Mouse (Mus musculus) liver, embryonic 11.5 days (tissue): ENCODE data around the gene Gm2696. TPM values are rescaled to one million over a fixed set of nuclear protein-coding genes. Genes with fewer than 3 reads are reported as not detected.

ENCODE experiments used
- ATAC-seq: fragments of 200-750 bp; cut with Nextera tagmentation; replicated peaks from 2 replicates; pipeline ENCODE4 v1.8.0; 2017; ENCODE audit warnings: moderate number of reproducible peaks, mild to moderate bottlenecking, moderate TSS enrichment, moderate library complexity; ENCODE audit not compliant: low FRiP score
- DNase-seq: peaks from one replicate; pipeline ENCODE4 v3.0.0-alpha.2; 2017; ENCODE audit warnings: low spot score
- H3K27ac ChIP-seq: fragments of 300-500 bp; sonication (generic); 2 replicates; pipeline ENCODE4 v1.5.1; 2014; ENCODE audit warnings: mild to moderate bottlenecking, low read depth, low read length, control low read depth
- H3K27me3 ChIP-seq: fragments of 300-500 bp; sonication (generic); replicated peaks from 2 replicates; pipeline ENCODE4 v1.6.1; 2014; ENCODE audit warnings: low read length, mixed read lengths; ENCODE audit not compliant: control insufficient read depth, insufficient read depth
- H3K36me3 ChIP-seq: fragments of 300-500 bp; sonication (generic); 2 replicates; pipeline ENCODE4 v1.6.1; 2014; ENCODE audit warnings: mild to moderate bottlenecking, low read length, moderate library complexity, mixed read lengths; ENCODE audit not compliant: control insufficient read depth, insufficient read depth
- H3K4me1 ChIP-seq: fragments of 300-500 bp; sonication (generic); replicated peaks from 2 replicates; pipeline ENCODE4 v1.6.1; 2014; ENCODE audit warnings: low read length, mixed read lengths; ENCODE audit not compliant: control insufficient read depth, insufficient read depth
- H3K4me2 ChIP-seq: fragments of 300-500 bp; sonication (generic); 2 replicates; pipeline ENCODE4 v1.6.1; 2014; ENCODE audit warnings: mild to moderate bottlenecking, control low read depth, moderate library complexity
- H3K4me3 ChIP-seq: fragments of 300-500 bp; sonication (generic); 2 replicates; pipeline ENCODE4 v1.5.1; 2014; ENCODE audit warnings: low read depth, low read length, control low read depth
- H3K9ac ChIP-seq: fragments of 300-500 bp; sonication (generic); 2 replicates; pipeline ENCODE4 v1.6.1; 2014; ENCODE audit warnings: low read depth, low read length, control low read depth
- H3K9me3 ChIP-seq: fragments of 300-500 bp; sonication (generic); 2 replicates; pipeline ENCODE4 v1.6.1; 2016; ENCODE audit warnings: low read length, inconsistent platforms, mixed read lengths; ENCODE audit not compliant: control insufficient read depth
- WGBS: fragments of 180-500 bp; shearing (Covaris S2); extraction: QIAGEN DNeasy Blood & Tissue Kit; methylation state at CpG from one replicate; pipeline ENCODE4 v1.1.7; 2014; 5-methylcytosine and 5-hydroxymethylcytosine counted together
- polyA plus RNA-seq: library from polyadenylated mRNA; unstranded; fragments of >200 nt; fragmentation: Nextera tagmentation; extraction: Ambion mirVana; gene quantifications from 2 replicates; pipeline ENCODE4 v1.2.1, GENCODE M21; 2014

Gm2696 gene
- polyA plus RNA-seq, 1 experiment from 2014 or later: not detected

GRCm38 (mm10) chr10:77826951-77827350, 12.5 kb downstream of the Gm2696 start, which contains the start of gene Krtap10-4:
Krtap10-4 (minus strand) TSS chr10:77827095.
- H3K9me3 ChIP-seq: no peaks in the 10 kb centered on the region
- H3K27me3 ChIP-seq: no peaks in the 10 kb centered on the region
- ATAC-seq (no peak), DNase-seq (no peak)
- WGBS: 63% methylated on average over 6 of the region's 6 CpGs
- H3K4me3 ChIP-seq: no peak within 1 kb of the TSS
- H3K27ac ChIP-seq: no peak within 1 kb of the TSS
- H3K4me1 ChIP-seq: no peaks in the 10 kb centered on the region
- H3K9ac ChIP-seq: no peak within 1 kb of the TSS
- no peaks in the 10 kb centered on the region for H3K36me3 ChIP-seq
- no peak within 1 kb of the TSS for H3K4me2 ChIP-seq

GRCm38 (mm10) chr10:77835647-77836046, 21.2 kb downstream of the Gm2696 start, which contains the start of gene Krtap10-10:
Krtap10-10 (plus strand) TSS chr10:77835947.
- Histone ChIP-seq H3K36me3 (no peaks in the 10 kb centered on the region), H3K9ac (no peak within 1 kb of the TSS), H3K4me2 (no peak within 1 kb of the TSS), H3K27ac (no peak within 1 kb of the TSS), H3K4me3 (no peak within 1 kb of the TSS), H3K9me3 (no peaks in the 10 kb centered on the region), H3K27me3 (no peaks in the 10 kb centered on the region), H3K4me1 (no peaks in the 10 kb centered on the region)
- no peak for DNase-seq
- 65% methylated on average over 9 of the region's 9 CpGs for WGBS
- ATAC-seq: no peak

GRCm38 (mm10) chr10:77839006-77839405, 24.5 kb downstream of the Gm2696 start:
- Histone ChIP-seq H3K9ac (no peak overlapping the region), H3K9me3 (no peaks in the 10 kb centered on the region), H3K4me1 (no peaks in the 10 kb centered on the region), H3K36me3 (no peaks in the 10 kb centered on the region), H3K4me3 (no peak overlapping the region), H3K27ac (no peak overlapping the region), H3K27me3 (no peaks in the 10 kb centered on the region), H3K4me2 (no peak overlapping the region)
- ATAC-seq (no peak), DNase-seq (no peak)
- 68% methylated on average over 6 of the region's 6 CpGs for WGBS

GRCm38 (mm10) chr10:77846503-77846902, 32.0 kb downstream of the Gm2696 start, which contains the start of gene Gm36176:
Gm36176 (plus strand) TSS chr10:77846803.
- H3K36me3 ChIP-seq: no peaks in the 10 kb centered on the region
- no peak within 1 kb of the TSS for H3K4me2 ChIP-seq
- no peaks in the 10 kb centered on the region for H3K9me3 ChIP-seq
- no peaks in the 10 kb centered on the region for H3K4me1 ChIP-seq
- H3K4me3 ChIP-seq: no peak within 1 kb of the TSS
- H3K9ac ChIP-seq: no peak within 1 kb of the TSS
- WGBS: 50% methylated on average over 3 of the region's 3 CpGs
- DNase-seq (no peak), ATAC-seq (no peak)
- H3K27me3 ChIP-seq: no peaks in the 10 kb centered on the region
- H3K27ac ChIP-seq: no peak within 1 kb of the TSS

- Histone ChIP-seq H3K27me3 (no peaks in the 10 kb centered on the region), H3K9me3 (no peaks in the 10 kb centered on the region), H3K4me3 (no peak overlapping the region), H3K36me3 (no peaks in the 10 kb centered on the region), H3K4me2 (no peak overlapping the region), H3K9ac (no peak overlapping the region), H3K4me1 (no peaks in the 10 kb centered on the region), H3K27ac (no peak overlapping the region)
- 26% methylated on average over 2 of the region's 2 CpGs for WGBS
- ATAC-seq (no peak), DNase-seq (no peak)
These were observed 32.5 kb downstream of the Gm2696 start for GRCm38 (mm10) chr10:77846961-77847360.

GRCm38 (mm10) chr10:77847538-77847937, 33.1 kb downstream of the Gm2696 start:
- Histone ChIP-seq H3K4me2 (no peak overlapping the region), H3K27ac (no peak overlapping the region), H3K4me1 (no peaks in the 10 kb centered on the region), H3K27me3 (no peaks in the 10 kb centered on the region), H3K4me3 (no peak overlapping the region), H3K9me3 (no peaks in the 10 kb centered on the region), H3K9ac (no peak overlapping the region), H3K36me3 (no peaks in the 10 kb centered on the region)
- WGBS: 68% methylated on average over 2 of the region's 2 CpGs
- ATAC-seq (no peak), DNase-seq (no peak)

- DNase-seq (no peak), ATAC-seq (no peak)
- no peak within 1 kb of the TSS for H3K9ac ChIP-seq
- WGBS: 67% methylated on average over 9 of the region's 9 CpGs
- H3K36me3 ChIP-seq: no peaks in the 10 kb centered on the region
- no peak within 1 kb of the TSS for H3K27ac ChIP-seq
- H3K4me2 ChIP-seq: no peak within 1 kb of the TSS
- H3K9me3 ChIP-seq: no peaks in the 10 kb centered on the region
- no peaks in the 10 kb centered on the region for H3K4me1 ChIP-seq
- no peak within 1 kb of the TSS for H3K4me3 ChIP-seq
- no peaks in the 10 kb centered on the region for H3K27me3 ChIP-seq
These were observed 38.1 kb downstream of the Gm2696 start, which contains the start of gene Gm10318 for GRCm38 (mm10) chr10:77852559-77852958. Gm10318 (plus strand) TSS chr10:77852859.

- H3K4me2 ChIP-seq: no peak within 1 kb of the TSS
- no peak within 1 kb of the TSS for H3K27ac ChIP-seq
These were observed 47.2 kb downstream of the Gm2696 start, which contains the start of gene Gm3285 for GRCm38 (mm10) chr10:77861675-77862074. Gm3285 (plus strand) TSS chr10:77861975.

GRCm38 (mm10) chr10:77864067-77864761, 49.7 kb downstream of the Gm2696 start:
- Histone ChIP-seq H3K4me3 (peak overlapping the region; percentile 18; the same call in 1 of the 2 replicates), H3K27me3 (no peaks in the 10 kb centered on the region), H3K4me2 (peak overlapping the region; percentile 54), H3K9ac (no peak overlapping the region), H3K27ac (no peak overlapping the region), H3K9me3 (no peaks in the 10 kb centered on the region), H3K36me3 (no peaks in the 10 kb centered on the region), H3K4me1 (no peaks in the 10 kb centered on the region)
- ATAC-seq (peak; percentile 86), DNase-seq (peak; percentile 45)
- 25% methylated on average over 14 of the region's 14 CpGs for WGBS

More at GRCm38 (mm10) chr10:77861675-77862074, 47.2 kb downstream of the Gm2696 start, which contains the start of gene Gm3285:
- DNase-seq: no peak
- Histone ChIP-seq H3K27me3 (no peaks in the 10 kb centered on the region), H3K4me3 (no peak within 1 kb of the TSS), H3K9me3 (no peaks in the 10 kb centered on the region), H3K9ac (no peak within 1 kb of the TSS), H3K36me3 (no peaks in the 10 kb centered on the region), H3K4me1 (no peaks in the 10 kb centered on the region)
- no peak for ATAC-seq
- 53% methylated on average over 7 of the region's 7 CpGs for WGBS
